In genomic region chr2:155592854-155593283, GRCm38 (mm10) we compare ENCODE assay signal across 8 mouse cellular contexts. TPM values are rescaled to one million over a fixed set of nuclear protein-coding genes. Genes with fewer than 3 reads are reported as not detected.
DNase-seq lines count a peak whose midpoint lies in the region; ATAC-seq and TF ChIP-seq lines count a peak whose summit lies in the region.

No protein-coding gene starts in this region.

- peak overlapping the region; percentile 59 to 62 for H3K4me3 ChIP-seq in heart, embryonic 14.5 days (ENCODE audit: control insufficient read depth in 1 of 2, insufficient read depth in 1 of 2, low read depth in 1 of 2, low read length in 2 of 2)
- H3K4me3 ChIP-seq in ES-E14 (ENCODE audit: insufficient read depth in 1 of 2, low read depth in 1 of 2, low read length in 2 of 2, poor library complexity in 1 of 2, severe bottlenecking in 1 of 2), result peak overlapping the region; percentile 71 to 89
- H3K4me3 ChIP-seq in forebrain, postnatal 0 days (ENCODE audit: low read depth, low read length), result peak overlapping the region; percentile 55
- H3K4me3 ChIP-seq in liver, postnatal 0 days (ENCODE audit: low read depth, low read length), result peak overlapping the region; percentile 87

- H3K36me3 ChIP-seq in heart, embryonic 14.5 days (ENCODE audit: control insufficient read depth, insufficient read depth, low read length), result no peaks in the 10 kb centered on the region
- H3K36me3 ChIP-seq in ES-E14 (ENCODE audit: control insufficient read depth, insufficient read depth, low read length, poor library complexity, severe bottlenecking), result no peaks in the 10 kb centered on the region
- no peaks in the 10 kb centered on the region for H3K36me3 ChIP-seq in forebrain, postnatal 0 days (ENCODE audit: insufficient read depth)
- no peaks in the 10 kb centered on the region for H3K36me3 ChIP-seq in liver, postnatal 0 days (replicated peaks; ENCODE audit: insufficient read depth, low read length)

- peak overlapping the region; percentile 85 for H3K9ac ChIP-seq in heart, embryonic 14.5 days (ENCODE audit: low read length)
- H3K9ac ChIP-seq in ES-E14 (ENCODE audit: insufficient read depth, low read depth, low read length, poor library complexity, severe bottlenecking), result peak overlapping the region; percentile 74
- H3K9ac ChIP-seq in forebrain, postnatal 0 days, result peak overlapping the region; percentile 43
- H3K9ac ChIP-seq in liver, postnatal 0 days (replicated peaks), result peak overlapping the region; percentile 85

- TF ChIP-seq EP300 in liver, postnatal 0 days (IDR thresholded peaks at IDR 0.05; ENCODE audit: low read depth), result peak; percentile 28; the same call in 1 of the 2 replicates

- no peak for ATAC-seq in heart, embryonic 14.5 days (ENCODE audit: insufficient number of reproducible peaks, insufficient read depth, low FRiP score, low read depth)
- ATAC-seq in forebrain, postnatal 0 days, result no peak; the same call in 1 of the 2 replicates
- no peak for ATAC-seq in liver, postnatal 0 days

- peaks cover 11 to 15% of the 10 kb centered on the region in 2 experiments; a peak in 2 of 4 replicates for H3K4me1 ChIP-seq in heart, embryonic 14.5 days (ENCODE audit: control insufficient read depth in 2 of 2, insufficient read depth in 2 of 2, low read length in 2 of 2)
- peaks cover 8 to 12% of the 10 kb centered on the region in 2 experiments for H3K4me1 ChIP-seq in ES-E14 (ENCODE audit: control insufficient read depth in 2 of 2, insufficient read depth in 2 of 2, low read length in 2 of 2, poor library complexity in 1 of 2)
- H3K4me1 ChIP-seq in forebrain, postnatal 0 days (ENCODE audit: insufficient read depth), result peaks cover 8% of the 10 kb centered on the region; the same call in 1 of the 2 replicates
- peaks cover 32% of the 10 kb centered on the region for H3K4me1 ChIP-seq in liver, postnatal 0 days (ENCODE audit: insufficient read depth)

- 0 out of 2 replicates have a peak, but pooled peaks have one; percentile 36 for TF ChIP-seq CTCF in forebrain, postnatal 0 days (IDR thresholded peaks at IDR 0.05; ENCODE audit: low read depth)
- TF ChIP-seq CTCF in liver, postnatal 0 days (IDR thresholded peaks at IDR 0.05; ENCODE audit: low read depth), result no peak

- intact Hi-C loops in heart, postnatal 10 days (cut with DNase I), result no loop called here
- intact Hi-C loops in gastrocnemius, postnatal 36 days (cut with DNase I), result no loop called here

- in situ Hi-C loops in ES-E14 (cut with MboI; ENCODE audit: low sequenced_read_pairs in 2 of 2, unreplicated experiment in 2 of 2), result no loop called here

- peak overlapping the region; percentile 24 to 51; a peak in 1 of 4 replicates for H3K27ac ChIP-seq in heart, embryonic 14.5 days (replicated peaks in 1 of 2; ENCODE audit: control insufficient read depth in 1 of 2, insufficient read depth in 1 of 2, low read depth in 2 of 2, low read length in 2 of 2)
- H3K27ac ChIP-seq in ES-E14 (ENCODE audit: insufficient read depth, low read depth, low read length, poor library complexity, severe bottlenecking), result no peak overlapping the region
- H3K27ac ChIP-seq in forebrain, postnatal 0 days (ENCODE audit: low read depth, low read length), result 0 out of 2 replicates have a peak overlapping the region, but pooled peaks have one; percentile 9
- H3K27ac ChIP-seq in liver, postnatal 0 days (ENCODE audit: low read depth), result peak overlapping the region; percentile 84

- H3K9me3 ChIP-seq in heart, embryonic 14.5 days (ENCODE audit: control insufficient read depth, low read length), result no peaks in the 10 kb centered on the region
- H3K9me3 ChIP-seq in ES-E14 (ENCODE audit: control insufficient read depth, insufficient read depth, low read depth, low read length), result no peaks in the 10 kb centered on the region
- H3K9me3 ChIP-seq in forebrain, postnatal 0 days (ENCODE audit: low read length), result no peaks in the 10 kb centered on the region
- H3K9me3 ChIP-seq in liver, postnatal 0 days (ENCODE audit: low read length), result no peaks in the 10 kb centered on the region

- WGBS in heart, embryonic 14.5 days, result under 1% methylated on average over 9 of the region's 9 CpGs
- under 1% methylated on average over 9 of the region's 9 CpGs for WGBS in forebrain, postnatal 0 days
- WGBS in liver, postnatal 0 days (ENCODE audit: insufficient replicate concordance), result 0% methylated on average over 9 of the region's 9 CpGs

- H3K4me2 ChIP-seq in heart, embryonic 14.5 days (ENCODE audit: low read length), result peak overlapping the region; percentile 77
- H3K4me2 ChIP-seq in forebrain, postnatal 0 days (ENCODE audit: low read depth), result peak overlapping the region; percentile 78
- peak overlapping the region; percentile 91 for H3K4me2 ChIP-seq in liver, postnatal 0 days (ENCODE audit: low read depth, low read length)

- no peak for DNase-seq in heart, postnatal 10 days
- no peak for DNase-seq in ES-E14 (ENCODE audit: low read depth, low spot score)
- DNase-seq in forebrain, postnatal 0 days, result no peak
- DNase-seq in liver, postnatal 0 days, result no peak
- DNase-seq in Muller cell, postnatal 12 days (ENCODE audit: inconsistent ontology term), result no peak
- DNase-seq in testis, postnatal 14 days (ENCODE audit: low spot score), result no peak
- DNase-seq in gastrocnemius, postnatal 36 days, result no peak

- no peaks in the 10 kb centered on the region; the same call in 1 of the 2 replicates for H3K27me3 ChIP-seq in heart, embryonic 14.5 days (ENCODE audit: control insufficient read depth, insufficient read depth, low read length)
- no peaks in the 10 kb centered on the region for H3K27me3 ChIP-seq in forebrain, postnatal 0 days (ENCODE audit: insufficient read depth, low read length)
- H3K27me3 ChIP-seq in liver, postnatal 0 days (ENCODE audit: insufficient read depth, low read length), result no peaks in the 10 kb centered on the region

TF ChIP-seq in ES-E14, 5 proteins besides CTCF, POLR2A, EP300 and RAD21:
- TF ChIP-seq ZC3H11A (IDR thresholded peaks at IDR 0.05; ENCODE audit: borderline replicate concordance, low read depth, low read length) (no peak), ZNF384 (IDR thresholded peaks at IDR 0.05; ENCODE audit: low read depth, low read length) (no peak), CHD2 (IDR thresholded peaks at IDR 0.05; ENCODE audit: low read depth, low read length) (no peak), MAFK (IDR thresholded peaks at IDR 0.05; ENCODE audit: insufficient read depth, low read depth, low read length) (no peak), HCFC1 (IDR thresholded peaks at IDR 0.05; ENCODE audit: borderline replicate concordance, insufficient read depth, low read length) (no peak)

RNA-seq across cellular contexts. Expression of gene Gss, which starts 0.3 kb away (rescaled TPM):
- 22.2 and 23.9 TPM in 2 replicates for polyA plus RNA-seq in heart, embryonic 14.5 days (2014; fragmentation: Nextera tagmentation; extraction: Ambion mirVana)
- 10 to 100 TPM; 14.1 to 17.7 TPM for total RNA-seq in heart, postnatal 10 days (2021)
- total RNA-seq in ES-E14 (2012; rRNA removed), result 17.8 and 27.8 TPM in 2 replicates
- total RNA-seq in forebrain, postnatal 0 days (2014; rRNA removed), result 10.0 and 11.9 TPM in 2 replicates
- 10.1 and 11.9 TPM in 2 replicates for polyA plus RNA-seq in forebrain, postnatal 0 days (2015; fragmentation: Nextera tagmentation; extraction: Ambion mirVana)
- 48.9 and 49.3 TPM in 2 replicates for polyA plus RNA-seq in liver, postnatal 0 days (2015; fragmentation: Nextera tagmentation; extraction: Ambion mirVana)
- 1 to 10 TPM; 3.7 to 6.0 TPM for total RNA-seq in gastrocnemius, postnatal 36 days (2021)

RNA-seq across cellular contexts. Expression of gene Myh7b, which starts 18.1 kb away (rescaled TPM):
- 26.5 and 27.3 TPM in 2 replicates for polyA plus RNA-seq in heart, embryonic 14.5 days (2014; fragmentation: Nextera tagmentation; extraction: Ambion mirVana)
- total RNA-seq in heart, postnatal 10 days (2021), result 10 to 100 TPM; 47.8 to 56.4 TPM
- 5.4 and 8.0 TPM in 2 replicates for total RNA-seq in ES-E14 (2012; rRNA removed)
- total RNA-seq in forebrain, postnatal 0 days (2014; rRNA removed), result 0.29 and 1.0 TPM in 2 replicates
- 1.3 and 2.0 TPM in 2 replicates for polyA plus RNA-seq in forebrain, postnatal 0 days (2015; fragmentation: Nextera tagmentation; extraction: Ambion mirVana)
- polyA plus RNA-seq in liver, postnatal 0 days (2015; fragmentation: Nextera tagmentation; extraction: Ambion mirVana), result 0.15 and 0.38 TPM in 2 replicates
- total RNA-seq in gastrocnemius, postnatal 36 days (2021), result 1 to 10 TPM; 1.9 to 6.8 TPM
